Mouse (Mus musculus) intestine, embryonic 14.5 days (tissue): ENCODE results near the gene Thsd7b. TPM values are rescaled to one million over a fixed set of nuclear protein-coding genes. Genes with fewer than 3 reads are reported as not detected.

Experiments
- ATAC-seq: fragments of 200-750 bp; cut with Nextera tagmentation; replicated peaks from 2 replicates; pipeline ENCODE4 v1.8.0; 2017; ENCODE audit warnings: low read depth, moderate number of reproducible peaks, moderate TSS enrichment, moderate library complexity; ENCODE audit not compliant: low FRiP score, low TSS enrichment
- DNase-seq: peaks from one replicate; pipeline ENCODE4 v3.0.0-alpha.2; 2018; ENCODE audit warnings: low spot score
- H3K27ac ChIP-seq: fragments of 300-500 bp; sonication (generic); 2 replicates; pipeline ENCODE4 v1.5.1; 2014; ENCODE audit warnings: low read depth, mild to moderate bottlenecking, control low read depth
- H3K27me3 ChIP-seq: fragments of 300-500 bp; sonication (generic); replicated peaks from 2 replicates; pipeline ENCODE4 v1.6.1; 2014; ENCODE audit warnings: low read length, control low read depth; ENCODE audit not compliant: control insufficient read depth, insufficient read depth
- H3K36me3 ChIP-seq: fragments of 300-500 bp; sonication (generic); 2 replicates; pipeline ENCODE4 v1.6.1; 2014; ENCODE audit warnings: low read length, control low read depth; ENCODE audit not compliant: control insufficient read depth, insufficient read depth
- H3K4me1 ChIP-seq: fragments of 300-500 bp; sonication (generic); replicated peaks from 2 replicates; pipeline ENCODE4 v1.6.1; 2014; ENCODE audit warnings: low read length, control low read depth, mixed read lengths; ENCODE audit not compliant: control insufficient read depth, insufficient read depth
- H3K4me2 ChIP-seq: fragments of 300-500 bp; sonication (generic); 2 replicates; pipeline ENCODE4 v1.6.1; 2014; ENCODE audit warnings: low read length
- H3K4me3 ChIP-seq: fragments of 300-500 bp; sonication (generic); 2 replicates; pipeline ENCODE4 v1.5.1; 2014; ENCODE audit warnings: low read depth, low read length, control low read depth, mixed read lengths
- H3K9ac ChIP-seq: fragments of 300-500 bp; sonication (generic); 2 replicates; pipeline ENCODE4 v1.6.1; 2014; ENCODE audit warnings: mild to moderate bottlenecking, low read length
- H3K9me3 ChIP-seq: fragments of 300-500 bp; sonication (generic); 2 replicates; pipeline ENCODE4 v1.6.1; 2016; ENCODE audit warnings: low read length, control low read depth; ENCODE audit not compliant: control insufficient read depth
- WGBS: fragments of 180-500 bp; shearing (Covaris S2); extraction: QIAGEN DNeasy Blood & Tissue Kit; methylation state at CpG from one replicate; pipeline ENCODE4 v1.1.7; 2014; 5-methylcytosine and 5-hydroxymethylcytosine counted together
- polyA plus RNA-seq: library from polyadenylated mRNA; unstranded; fragments of >200 nt; fragmentation: Nextera tagmentation; extraction: Ambion mirVana; gene quantifications from 2 replicates; pipeline ENCODE4 v1.2.1, GENCODE M21; 2014

Thsd7b gene
- polyA plus RNA-seq, 1 experiment from 2014 or later: 1.0 TPM

DNA sequence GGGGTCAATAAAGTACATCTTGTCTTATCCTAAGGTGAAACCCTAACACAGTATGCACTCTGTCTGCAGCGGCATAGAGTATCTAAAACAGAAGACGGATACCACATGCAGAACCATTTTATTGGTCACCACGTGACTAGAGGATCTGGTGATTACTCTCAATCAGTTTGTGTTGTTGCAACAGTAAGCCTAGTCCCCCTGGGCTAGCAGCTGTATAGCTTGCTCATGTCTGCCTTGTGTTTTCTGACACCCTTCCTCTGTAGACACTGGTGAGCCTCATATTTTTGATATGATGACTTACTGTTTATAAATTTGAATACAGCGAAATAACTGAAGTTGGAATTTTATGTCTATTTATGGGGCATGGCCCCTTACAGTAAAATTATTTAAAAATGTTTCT, 306.9 kb downstream of the Thsd7b start:
- Histone ChIP-seq H3K27ac (no peak overlapping the region), H3K4me3 (no peak overlapping the region), H3K9ac (no peak overlapping the region), H3K4me2 (no peak overlapping the region), H3K4me1 (no peaks in the 10 kb centered on the region), H3K27me3 (no peaks in the 10 kb centered on the region), H3K36me3 (no peaks in the 10 kb centered on the region), H3K9me3 (no peaks in the 10 kb centered on the region)
- ATAC-seq (no peak), DNase-seq (no peak)
- WGBS: 63% methylated on average over 4 of the region's 4 CpGs

DNA sequence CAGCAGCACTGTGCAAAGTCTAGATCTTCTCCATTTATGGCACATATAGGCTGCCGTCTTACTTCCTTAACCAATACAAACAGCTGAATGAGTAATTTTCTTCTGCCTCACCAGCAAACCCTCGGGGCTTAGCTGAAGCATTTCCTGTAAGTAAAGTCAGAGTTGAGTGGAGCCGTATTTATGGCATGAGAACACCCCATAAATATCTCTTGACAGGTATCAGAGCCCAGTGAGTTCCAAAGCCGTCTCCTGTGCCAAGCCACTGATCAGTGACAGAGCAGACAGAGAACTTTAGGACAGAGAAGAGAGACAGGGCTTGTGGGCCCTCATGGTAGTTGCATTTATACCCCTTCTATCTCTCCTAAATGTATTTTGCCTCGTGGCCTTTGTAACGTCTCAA, 313.5 kb downstream of the Thsd7b start:
- DNase-seq: no peak
- Histone ChIP-seq H3K9me3 (no peaks in the 10 kb centered on the region), H3K9ac (no peak overlapping the region), H3K4me2 (no peak overlapping the region), H3K4me3 (no peak overlapping the region), H3K27me3 (no peaks in the 10 kb centered on the region), H3K4me1 (no peaks in the 10 kb centered on the region), H3K36me3 (no peaks in the 10 kb centered on the region), H3K27ac (no peak overlapping the region)
- no peak for ATAC-seq
- 46% methylated on average over 6 of the region's 6 CpGs for WGBS

DNA sequence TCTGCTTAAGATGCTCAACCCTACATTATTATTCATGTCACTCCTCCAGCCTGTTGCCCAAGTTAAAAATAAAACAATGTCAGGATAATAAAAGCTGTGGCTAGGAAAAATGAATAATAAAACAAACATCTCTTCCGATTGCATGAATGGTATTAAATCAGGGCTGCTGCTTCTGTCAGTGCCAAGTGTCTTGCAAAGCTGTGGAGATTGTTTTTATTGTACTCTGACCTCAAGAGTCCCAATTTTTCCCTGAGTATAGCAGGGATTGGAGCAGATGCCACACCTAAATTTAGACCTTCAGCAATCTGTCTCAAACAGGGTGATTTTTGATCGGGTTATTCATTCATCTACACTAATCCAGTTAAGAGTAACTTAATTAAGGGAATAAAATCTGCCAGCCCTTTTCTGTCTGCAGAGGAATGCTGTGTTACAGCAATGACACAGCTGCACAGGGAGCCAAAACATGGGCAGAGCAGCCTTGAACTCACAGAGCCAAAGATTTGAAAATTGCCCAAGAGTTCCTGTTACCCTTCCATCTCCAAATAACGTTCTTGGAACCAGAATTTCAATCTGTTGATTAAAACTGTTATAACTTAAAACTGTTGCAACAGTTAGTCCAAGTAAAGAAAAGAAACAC, 316.4 kb downstream of the Thsd7b start:
- WGBS: 69% methylated on average over 3 of the region's 3 CpGs
- Histone ChIP-seq H3K36me3 (no peaks in the 10 kb centered on the region), H3K4me3 (no peak overlapping the region), H3K27me3 (no peaks in the 10 kb centered on the region), H3K27ac (no peak overlapping the region), H3K4me2 (no peak overlapping the region), H3K9me3 (no peaks in the 10 kb centered on the region), H3K4me1 (no peaks in the 10 kb centered on the region), H3K9ac (no peak overlapping the region)
- DNase-seq (no peak), ATAC-seq (no peak)

DNA sequence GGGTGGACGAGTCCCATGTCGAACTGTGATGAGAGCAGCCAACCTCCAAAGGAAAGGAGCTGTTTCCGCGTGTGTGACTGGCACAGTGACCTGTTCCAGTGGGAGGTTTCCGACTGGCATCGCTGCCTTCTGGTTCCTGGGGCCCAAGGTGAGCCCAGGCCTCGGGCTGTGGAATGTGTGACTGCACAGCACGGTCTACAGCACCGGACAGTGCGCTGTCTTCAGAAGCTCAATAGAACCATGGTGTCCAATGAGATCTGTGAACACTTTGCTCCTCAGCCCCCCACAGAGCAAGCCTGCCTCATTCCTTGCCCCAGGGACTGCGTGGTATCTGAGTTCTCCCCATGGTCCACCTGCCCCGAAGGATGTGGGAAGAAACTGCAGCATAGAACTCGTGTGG, 322.3 kb downstream of the Thsd7b start:
- Histone ChIP-seq H3K9me3 (no peaks in the 10 kb centered on the region), H3K9ac (no peak overlapping the region), H3K4me1 (no peaks in the 10 kb centered on the region), H3K36me3 (no peaks in the 10 kb centered on the region), H3K27ac (no peak overlapping the region), H3K27me3 (no peaks in the 10 kb centered on the region), H3K4me3 (no peak overlapping the region), H3K4me2 (no peak overlapping the region)
- DNase-seq: no peak
- WGBS: 84% methylated on average over 13 of the region's 13 CpGs
- no peak for ATAC-seq

DNA sequence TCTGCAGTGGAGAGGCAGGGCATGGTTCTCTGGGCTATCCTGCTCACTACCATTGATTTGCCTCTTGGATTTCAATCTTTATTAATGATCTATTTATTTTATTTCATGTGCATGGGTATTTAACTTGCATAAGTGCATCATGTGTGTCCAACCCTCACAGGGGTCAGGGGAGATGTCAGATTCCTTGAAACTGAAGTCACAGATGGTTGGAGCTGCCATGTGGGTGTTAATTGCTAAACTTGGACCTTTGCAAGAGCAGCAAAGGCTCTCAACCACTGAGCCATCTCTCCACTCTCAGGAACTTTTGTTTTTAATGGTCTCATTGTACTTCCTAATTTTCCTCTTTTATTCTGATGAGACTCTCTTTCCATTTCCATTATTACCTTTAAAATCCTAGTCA, 327.8 kb downstream of the Thsd7b start:
- Histone ChIP-seq H3K4me3 (no peak overlapping the region), H3K36me3 (no peaks in the 10 kb centered on the region), H3K4me2 (no peak overlapping the region), H3K27ac (no peak overlapping the region), H3K9ac (no peak overlapping the region), H3K27me3 (no peaks in the 10 kb centered on the region), H3K4me1 (no peaks in the 10 kb centered on the region), H3K9me3 (no peaks in the 10 kb centered on the region)
- DNase-seq (no peak), ATAC-seq (no peak)

DNA sequence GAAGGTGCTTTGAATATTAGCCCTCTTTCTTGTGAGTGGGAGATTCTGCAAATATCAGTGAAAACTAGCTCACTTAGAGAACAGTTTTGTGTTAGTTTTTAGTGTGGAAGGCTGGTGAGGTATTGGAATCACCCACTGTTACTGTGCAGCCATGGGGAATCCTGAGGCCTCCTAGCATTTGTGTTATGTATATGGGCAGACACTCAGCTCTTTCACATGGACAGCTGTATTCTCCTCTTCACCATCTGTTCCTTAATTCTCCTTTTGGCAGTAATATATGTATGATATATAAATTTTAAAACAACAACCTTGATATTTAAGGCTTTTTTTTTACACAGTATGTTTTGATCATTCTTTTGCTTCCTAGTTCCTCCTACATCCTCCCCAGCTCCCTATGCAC, 329.2 kb downstream of the Thsd7b start:
- Histone ChIP-seq H3K27ac (no peak overlapping the region), H3K4me3 (no peak overlapping the region), H3K9ac (no peak overlapping the region), H3K4me1 (no peaks in the 10 kb centered on the region), H3K36me3 (no peaks in the 10 kb centered on the region), H3K27me3 (no peaks in the 10 kb centered on the region), H3K9me3 (no peaks in the 10 kb centered on the region), H3K4me2 (no peak overlapping the region)
- ATAC-seq (no peak), DNase-seq (no peak)

DNA sequence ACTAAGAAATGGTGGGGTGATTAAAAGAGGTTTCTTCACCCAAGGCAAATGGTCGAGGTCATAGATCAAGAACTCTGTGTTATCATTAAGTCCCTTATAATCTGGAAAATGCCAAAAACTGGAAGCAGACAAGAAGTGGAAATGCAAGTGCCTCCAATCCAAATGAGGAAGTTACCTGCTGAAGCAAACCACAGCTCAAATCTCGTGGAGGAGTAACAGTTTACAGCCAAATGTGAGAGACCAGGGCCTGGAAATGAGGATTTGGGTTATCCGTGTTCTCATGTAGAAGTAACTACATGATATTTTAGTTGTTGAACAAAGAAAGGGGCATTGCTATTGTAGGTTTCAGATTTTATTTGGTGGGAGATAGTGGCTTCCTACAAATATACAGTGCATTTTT, 335.3 kb downstream of the Thsd7b start:
- Histone ChIP-seq H3K9ac (no peak overlapping the region), H3K27me3 (no peaks in the 10 kb centered on the region), H3K4me1 (no peaks in the 10 kb centered on the region), H3K4me3 (no peak overlapping the region), H3K27ac (no peak overlapping the region), H3K9me3 (no peaks in the 10 kb centered on the region), H3K36me3 (no peaks in the 10 kb centered on the region), H3K4me2 (no peak overlapping the region)
- DNase-seq (no peak), ATAC-seq (no peak)
- WGBS: 69% methylated on average over 3 of the region's 3 CpGs

DNA sequence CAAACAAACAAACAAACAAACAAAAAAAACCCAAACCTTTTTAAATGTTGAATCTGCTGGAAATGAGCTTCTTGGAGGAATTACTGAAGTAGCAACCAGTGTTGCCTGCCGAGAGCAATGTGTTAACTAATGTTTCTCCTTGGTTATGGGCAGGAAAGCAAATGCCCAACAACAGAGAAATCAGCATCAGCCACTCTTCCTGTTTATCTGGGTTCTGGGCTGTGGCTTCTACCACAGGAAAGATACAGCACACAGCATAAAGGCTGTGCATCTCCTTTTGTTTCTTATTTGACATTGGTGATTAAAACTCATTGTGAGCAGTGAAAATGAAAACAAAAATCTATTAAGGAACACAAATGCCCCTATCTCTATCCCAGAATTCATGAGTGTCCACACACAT, 343.0 kb downstream of the Thsd7b start:
- no peaks in the 10 kb centered on the region for H3K27me3 ChIP-seq
- H3K4me2 ChIP-seq: no peak overlapping the region
- DNase-seq: no peak
- H3K9me3 ChIP-seq: no peaks in the 10 kb centered on the region
- no peak overlapping the region for H3K4me3 ChIP-seq
- ATAC-seq: no peak
- no peaks in the 10 kb centered on the region for H3K4me1 ChIP-seq
- 83% methylated on average over 1 of the region's 1 CpGs for WGBS
- no peak overlapping the region for H3K9ac ChIP-seq
- H3K36me3 ChIP-seq: no peaks in the 10 kb centered on the region
- no peak overlapping the region for H3K27ac ChIP-seq

DNA sequence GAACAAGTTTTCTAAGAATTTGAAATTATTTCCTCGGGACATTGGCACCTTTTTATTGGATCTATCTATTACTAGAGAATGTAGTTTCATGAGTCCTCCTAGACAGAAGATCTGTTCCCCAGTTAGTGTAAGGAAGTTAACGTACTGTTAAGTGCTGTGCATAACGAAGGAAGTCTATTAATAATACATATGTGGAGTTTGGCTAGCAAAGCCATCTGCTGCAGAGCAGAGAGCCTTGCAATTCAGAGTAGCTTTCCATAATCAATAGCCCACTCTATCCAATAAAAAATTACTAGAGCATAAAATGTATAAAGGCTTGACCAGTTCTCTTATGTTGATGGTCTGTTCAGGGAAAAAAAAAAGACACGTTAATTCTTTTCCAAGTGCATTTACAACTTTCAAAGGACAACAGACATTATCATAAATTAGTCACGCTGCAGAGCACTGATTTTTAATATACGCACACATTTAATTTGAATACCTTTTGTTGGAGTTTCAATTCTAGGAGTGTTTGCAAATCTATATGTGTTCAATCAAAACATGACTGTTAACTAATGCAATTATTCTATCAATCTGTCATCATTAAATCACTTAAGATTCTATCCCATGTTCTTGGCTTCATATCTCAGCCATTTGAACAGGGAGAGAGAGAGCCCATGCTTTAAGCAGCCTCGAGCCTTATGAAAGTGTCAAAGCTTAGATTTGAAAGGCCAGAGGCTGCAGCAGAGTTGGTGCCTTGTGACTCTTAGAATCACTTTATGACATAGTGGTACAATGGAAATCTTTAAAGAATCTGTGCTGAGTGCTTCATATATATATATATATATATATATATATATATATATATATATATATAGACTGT, 346.6 kb downstream of the Thsd7b start:
- Histone ChIP-seq H3K4me3 (no peak overlapping the region), H3K27ac (no peak overlapping the region), H3K4me2 (no peak overlapping the region), H3K27me3 (no peaks in the 10 kb centered on the region), H3K9me3 (no peaks in the 10 kb centered on the region), H3K9ac (no peak overlapping the region), H3K4me1 (no peaks in the 10 kb centered on the region), H3K36me3 (no peaks in the 10 kb centered on the region)
- 88% methylated on average over 7 of the region's 7 CpGs for WGBS
- ATAC-seq: no peak
- DNase-seq: no peak
